Mouse (Mus musculus) stomach, postnatal 0 days (tissue): ENCODE results near the gene Smurf2.

ENCODE experiments used
- CTCF ChIP-seq: IDR thresholded peaks from 2 replicates; pipeline ENCODE4 v1.5.1; 2016; ENCODE audit warnings: antibody characterized with exemption, low read depth, mild to moderate bottlenecking, moderate library complexity
- EP300 ChIP-seq: optimal IDR thresholded peaks from 2 replicates; pipeline ENCODE3; 2016; ENCODE audit warnings: antibody characterized with exemption

GRCm38 (mm10) chr11:106905707-106906106, 14.8 kb downstream of the Smurf2 start:
- TF ChIP-seq CTCF (no peak), EP300 (no peak)
